Mouse (Mus musculus): ENCODE results near the gene Hist1h2ad.

The Hist1h2ad gene

DNA sequence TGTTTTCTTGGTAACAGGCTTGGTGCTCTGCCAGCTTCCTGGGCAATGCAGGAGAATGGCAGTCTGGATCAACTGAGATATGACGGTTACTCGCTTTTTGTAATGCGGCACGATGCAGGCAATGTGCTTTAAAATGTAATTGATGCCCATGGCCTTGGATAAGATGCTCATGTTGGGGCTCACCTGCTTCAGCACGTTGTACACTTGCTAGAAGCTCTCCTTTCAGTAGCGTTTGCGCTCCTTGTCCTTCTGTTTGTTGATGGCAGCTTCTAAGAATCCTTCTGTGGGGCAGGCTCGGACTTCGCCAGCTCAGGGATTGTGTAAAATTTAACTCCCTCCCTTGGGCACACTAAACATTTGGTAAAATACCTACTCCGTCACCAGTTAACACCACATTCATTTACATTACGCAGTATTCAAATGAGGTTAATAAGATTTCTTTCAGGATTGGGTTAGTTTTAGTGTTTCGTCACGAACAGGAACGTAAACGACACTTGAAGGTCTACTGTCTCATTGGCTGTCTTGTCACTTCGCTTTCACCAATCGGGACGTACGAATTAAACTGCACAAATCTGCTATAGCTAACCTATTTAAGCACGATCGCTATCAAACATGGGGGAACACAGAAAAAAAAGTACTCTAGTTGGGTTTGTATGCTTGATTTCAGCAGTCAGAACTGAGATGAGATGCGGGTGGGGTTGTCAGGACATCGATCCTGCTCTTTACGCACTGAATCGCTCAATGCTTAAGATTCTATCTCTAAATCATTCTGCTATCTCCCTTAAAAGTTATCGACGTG, 46.8 kb downstream of the Hist1h2ad start, which contains the start of gene Hist1h2be:
TSS of gene Hist1h2be (minus strand) at position 392 of the 799 bp plus-strand sequence.
- DNase-seq (ENCODE audit: low spot score in 2 of 2), result peak; percentile 71 to 84

DNA sequence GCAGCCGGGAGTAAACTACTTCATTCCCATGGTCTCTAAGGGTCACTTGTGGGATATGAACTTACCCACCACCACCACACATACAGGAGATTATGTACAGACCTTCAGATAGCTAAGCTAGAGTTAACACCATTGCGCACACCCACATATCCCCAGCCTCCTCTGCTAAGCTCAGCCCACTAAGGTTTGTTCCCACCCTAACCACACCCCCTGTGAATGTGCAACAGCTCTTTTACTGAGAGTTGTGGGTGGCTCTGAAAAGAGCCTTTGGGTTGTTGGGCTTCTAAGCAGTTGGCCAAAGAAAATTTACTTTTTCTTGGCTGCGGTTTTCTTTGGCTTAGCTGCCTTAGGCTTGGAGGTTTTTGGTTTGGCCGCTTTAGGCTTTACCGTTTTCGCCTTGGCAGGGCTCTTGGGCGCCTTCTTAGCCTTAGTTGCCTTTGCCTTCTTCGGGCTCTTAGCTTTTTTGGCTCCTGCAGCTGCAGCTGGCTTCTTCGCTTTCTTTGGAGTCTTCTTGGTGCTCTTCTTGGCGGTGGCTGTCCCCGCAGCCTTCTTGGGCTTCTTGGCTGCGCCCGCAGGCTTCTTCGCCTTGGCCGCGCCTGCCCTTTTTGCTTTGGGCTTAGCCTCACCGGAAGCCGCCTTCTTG, 47.5 kb downstream of the Hist1h2ad start:
- DNase-seq (ENCODE audit: low spot score in 2 of 2), result peak; percentile 67 to 75

DNA sequence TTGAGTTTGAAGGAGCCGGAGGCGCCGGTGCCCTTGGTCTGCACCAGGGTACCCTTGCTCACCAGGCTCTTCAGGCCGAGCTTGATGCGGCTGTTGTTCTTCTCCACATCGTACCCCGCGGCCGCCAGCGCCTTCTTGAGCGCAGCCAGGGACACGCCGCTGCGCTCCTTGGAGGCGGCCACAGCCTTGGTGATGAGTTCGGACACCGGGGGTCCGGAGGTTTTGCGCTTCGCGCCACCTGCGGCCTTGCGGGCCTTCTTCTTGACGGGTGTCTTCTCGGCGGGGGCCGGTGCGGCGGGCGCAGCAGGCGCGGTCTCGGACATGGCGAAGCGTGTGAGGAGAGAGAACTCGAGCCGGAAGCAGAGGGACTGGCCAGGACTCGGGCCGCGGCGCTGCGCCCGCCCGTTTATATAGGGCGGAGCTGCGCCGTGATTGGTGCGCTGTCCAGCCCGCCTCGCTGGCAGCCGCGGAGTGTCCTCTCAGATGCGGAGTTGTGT, 48.0 kb downstream of the Hist1h2ad start, which contains the start of gene Hist1h1e:
TSS of gene Hist1h1e (minus strand) at position 384 of the 497 bp plus-strand sequence.
- DNase-seq (ENCODE audit: low spot score in 2 of 2), result peak; percentile 84 to 88

DNA sequence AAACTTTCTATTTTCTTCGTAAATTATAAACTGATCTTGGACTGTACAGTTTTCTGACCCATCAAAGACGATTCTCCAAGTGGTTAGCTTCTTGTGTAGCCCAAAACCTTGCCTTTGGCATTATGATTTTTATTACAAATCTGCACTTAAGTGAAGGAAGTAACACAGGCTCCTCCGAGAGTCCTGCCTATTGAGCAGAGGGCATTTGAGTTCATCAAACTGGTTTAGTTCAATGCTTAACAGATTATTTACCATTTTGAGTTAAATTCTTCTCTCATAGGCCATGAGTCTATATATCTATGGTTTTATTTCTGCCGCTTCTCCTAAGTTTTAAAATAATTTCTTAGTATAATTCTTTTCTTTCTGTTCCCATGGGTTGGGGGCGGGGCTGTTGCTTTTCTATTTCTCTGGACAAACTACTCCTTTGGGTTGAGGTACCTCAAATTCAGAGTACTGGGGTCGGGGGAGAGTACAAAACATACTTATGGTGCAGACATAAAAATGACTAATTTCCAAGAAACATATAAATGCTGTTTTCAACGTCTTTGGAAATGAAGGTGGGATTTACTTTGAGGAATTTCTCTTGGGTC, 48.8 kb downstream of the Hist1h2ad start:
- DNase-seq (ENCODE audit: low spot score in 2 of 2), result no peak
